Comparison of ENCODE assay signal across 24 mouse cellular contexts in the genomic region with DNA sequence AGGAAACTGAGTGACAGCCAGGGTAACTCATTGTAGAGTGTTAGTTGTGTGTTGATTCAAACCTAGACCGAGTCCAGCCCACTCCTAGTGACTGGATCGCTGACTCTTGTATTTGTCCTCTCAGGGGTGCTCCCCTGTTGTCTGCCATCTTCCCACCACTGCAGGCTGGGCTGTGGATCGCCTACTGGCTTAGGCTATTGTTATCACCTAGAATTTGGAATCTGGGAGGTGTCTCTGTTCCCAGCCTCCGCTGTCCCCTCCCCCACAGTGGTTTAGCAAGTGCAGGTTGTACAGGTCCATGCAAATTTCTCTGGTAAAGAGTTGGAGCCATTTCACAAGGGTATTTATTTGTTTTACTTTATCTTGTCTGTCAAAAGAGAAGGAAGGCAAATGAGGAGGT. TPM values are rescaled to one million over a fixed set of nuclear protein-coding genes. Genes with fewer than 3 reads are reported as not detected.
DNase-seq lines count a peak whose midpoint lies in the region; TF ChIP-seq lines count a peak whose summit lies in the region.
"Had no signal": no experiment of that assay in that cellular context is flagged by ENCODE, and none has a peak within 500 bp of the region (broad histone marks: within the 10 kb centered on the region; RNA-seq: fewer than 3 reads in every experiment).

No protein-coding gene starts in this region.

- no peak overlapping the region for H3K27ac ChIP-seq in testis, adult 2 months (ENCODE audit: control insufficient read depth, insufficient read depth, low read depth, low read length)
- peak overlapping the region; percentile 40; the same call in 1 of the 2 replicates for H3K27ac ChIP-seq in ES-Bruce4 (ENCODE audit: insufficient read depth, low read length)
- no peak overlapping the region for H3K27ac ChIP-seq in gastrocnemius, adult 2 months
- H3K27ac ChIP-seq: embryonic facial prominence, embryonic 10.5 days; embryonic facial prominence, embryonic 12.5 days; forebrain, embryonic 13.5 days; forebrain, embryonic 15.5 days had no signal

- no peaks in the 10 kb centered on the region; the same call in 1 of the 2 replicates for H3K4me1 ChIP-seq in testis, adult 2 months (ENCODE audit: control insufficient read depth, insufficient read depth, low read length)
- H3K4me1 ChIP-seq in ES-Bruce4 (ENCODE audit: control insufficient read depth, insufficient read depth, low read length): peaks cover 2% of the 10 kb centered on the region
- H3K4me1 ChIP-seq: embryonic facial prominence, embryonic 10.5 days; embryonic facial prominence, embryonic 12.5 days; forebrain, embryonic 13.5 days; forebrain, embryonic 15.5 days had no signal

- no peaks in the 10 kb centered on the region for H3K9me3 ChIP-seq in ES-Bruce4 (replicated peaks; ENCODE audit: control insufficient read depth, insufficient read depth, low read length, poor library complexity, severe bottlenecking)
- H3K9me3 ChIP-seq: embryonic facial prominence, embryonic 10.5 days; embryonic facial prominence, embryonic 12.5 days; forebrain, embryonic 13.5 days; forebrain, embryonic 15.5 days; G1E had no signal

- TF ChIP-seq CTCF in testis, adult 2 months (IDR thresholded peaks at IDR 0.05; ENCODE audit: control insufficient read depth, insufficient read depth, insufficient replicate concordance, low read depth, low read length): no peak
- TF ChIP-seq CTCF in ES-Bruce4 (IDR thresholded peaks at IDR 0.05; ENCODE audit: low read depth, low read length): no peak
- TF ChIP-seq CTCF in gastrocnemius, adult 2 months (IDR thresholded peaks at IDR 0.05): no peak

- peak overlapping the region; percentile 70 for H3K4me3 ChIP-seq in testis, adult 2 months (ENCODE audit: control insufficient read depth, low read depth, low read length)
- H3K4me3 ChIP-seq in ES-Bruce4 (ENCODE audit: low read depth, low read length): no peak overlapping the region
- no peak overlapping the region for H3K4me3 ChIP-seq in gastrocnemius, adult 2 months
- H3K4me3 ChIP-seq: embryonic facial prominence, embryonic 10.5 days; embryonic facial prominence, embryonic 12.5 days; forebrain, embryonic 13.5 days; forebrain, embryonic 15.5 days had no signal

- intact Hi-C loops in gastrocnemius, adult 2 months (cut with DNase I): no loop called here

- no peaks in the 10 kb centered on the region for H3K36me3 ChIP-seq in testis, adult 2 months (ENCODE audit: control insufficient read depth, insufficient read depth, low read length)
- no peaks in the 10 kb centered on the region for H3K36me3 ChIP-seq in ES-Bruce4 (ENCODE audit: control insufficient read depth, insufficient read depth, low read length, poor library complexity, severe bottlenecking)
- H3K36me3 ChIP-seq: embryonic facial prominence, embryonic 10.5 days; embryonic facial prominence, embryonic 12.5 days; forebrain, embryonic 15.5 days; G1E had no signal

- H3K9ac ChIP-seq in ES-Bruce4 (ENCODE audit: low read depth, poor library complexity, severe bottlenecking): no peak overlapping the region
- H3K9ac ChIP-seq: embryonic facial prominence, embryonic 12.5 days; forebrain, embryonic 13.5 days; forebrain, embryonic 15.5 days; forebrain, postnatal 0 days had no signal

- 0 out of 2 replicates have a peak, but pooled peaks have one; percentile 20 for TF ChIP-seq EP300 in ES-Bruce4 (IDR thresholded peaks at IDR 0.05; ENCODE audit: insufficient read depth, low read depth, low read length)

- DNase-seq in testis, postnatal 14 days (ENCODE audit: low spot score): no peak
- DNase-seq in ES-CJ7 (ENCODE audit: low read depth, low spot score) (peak; percentile 60), R1 (ENCODE audit: low read depth, low spot score) (peak; percentile 85)
- DNase-seq in kidney, postnatal 4 days: no peak
- DNase-seq in gastrocnemius, adult 2 months: no peak
- DNase-seq in thymus, postnatal 25 days: no peak
- DNase-seq: adrenal gland, adult 8-10 months; adrenal gland, postnatal 14 days; adrenal gland, postnatal 36 days; cerebellum, adult 11-12 months; cerebellum, adult 2 months; cerebellum, adult 9-10 months; cerebellum, postnatal 10 days; cerebellum, postnatal 25 days; forebrain, postnatal 0 days had no signal

- TF ChIP-seq POLR2A in testis, adult 2 months (IDR thresholded peaks at IDR 0.05; ENCODE audit: control insufficient read depth, low read depth, low read length): peak; percentile 72; the same call in 1 of the 2 replicates
- no peak for TF ChIP-seq POLR2A in ES-Bruce4 (IDR thresholded peaks at IDR 0.05; ENCODE audit: insufficient read depth, low read length)

- H3K27me3 ChIP-seq in testis, adult 2 months (ENCODE audit: control insufficient read depth, insufficient read depth, low read length): no peaks in the 10 kb centered on the region
- no peaks in the 10 kb centered on the region for H3K27me3 ChIP-seq in ES-Bruce4 (ENCODE audit: control insufficient read depth, insufficient read depth, low read length, poor library complexity, severe bottlenecking)
- H3K27me3 ChIP-seq: embryonic facial prominence, embryonic 12.5 days; forebrain, embryonic 13.5 days; forebrain, embryonic 15.5 days; Patski had no signal

RNA-seq across cellular contexts. Expression of a gene that starts 16.5 kb away (rescaled TPM):
- polyA plus RNA-seq in testis, adult 2 months (2012; rRNA removed): 84.1 and 90.1 TPM in 2 replicates
- polyA plus RNA-seq in ES-Bruce4 (2011; ENCODE audit: insufficient read depth, insufficient read length, low read depth, missing spikeins): 9.6 and 12.9 TPM in 2 replicates
- total RNA-seq in gastrocnemius, adult 2 months (2021): 1 to 10 TPM; 7.6 to 9.1 TPM

RNA-seq across cellular contexts. Expression of a gene that starts 40.7 kb away (rescaled TPM):
- polyA plus RNA-seq in testis, adult 2 months (2012; rRNA removed): 0.16 and 0.43 TPM in 2 replicates
- polyA plus RNA-seq in ES-Bruce4 (2011; ENCODE audit: insufficient read depth, insufficient read length, low read depth, missing spikeins): 0.52 and 1.5 TPM in 2 replicates
- not detected for total RNA-seq in gastrocnemius, adult 2 months (2021)
- total RNA-seq: adrenal gland, adult 18-20 months; adrenal gland, postnatal 14 days; adrenal gland, postnatal 36 days; forebrain, postnatal 0 days had no signal
- polyA plus RNA-seq: G1E, Patski had no signal

Comparison
In these comparisons a context has a peak if more than half of its experiments do, and no peak if none do; other contexts are left out.
1. DNase-seq: peak in ES-CJ7 (single experiment) and R1 (single experiment); none in testis, postnatal 14 days (single experiment), kidney, postnatal 4 days (0 of 2), gastrocnemius, adult 2 months (single experiment) and thymus, postnatal 25 days (single experiment).